Mouse (Mus musculus): Measurements from ENCODE around the gene Zfp36l1.

Gene Zfp36l1

DNA sequence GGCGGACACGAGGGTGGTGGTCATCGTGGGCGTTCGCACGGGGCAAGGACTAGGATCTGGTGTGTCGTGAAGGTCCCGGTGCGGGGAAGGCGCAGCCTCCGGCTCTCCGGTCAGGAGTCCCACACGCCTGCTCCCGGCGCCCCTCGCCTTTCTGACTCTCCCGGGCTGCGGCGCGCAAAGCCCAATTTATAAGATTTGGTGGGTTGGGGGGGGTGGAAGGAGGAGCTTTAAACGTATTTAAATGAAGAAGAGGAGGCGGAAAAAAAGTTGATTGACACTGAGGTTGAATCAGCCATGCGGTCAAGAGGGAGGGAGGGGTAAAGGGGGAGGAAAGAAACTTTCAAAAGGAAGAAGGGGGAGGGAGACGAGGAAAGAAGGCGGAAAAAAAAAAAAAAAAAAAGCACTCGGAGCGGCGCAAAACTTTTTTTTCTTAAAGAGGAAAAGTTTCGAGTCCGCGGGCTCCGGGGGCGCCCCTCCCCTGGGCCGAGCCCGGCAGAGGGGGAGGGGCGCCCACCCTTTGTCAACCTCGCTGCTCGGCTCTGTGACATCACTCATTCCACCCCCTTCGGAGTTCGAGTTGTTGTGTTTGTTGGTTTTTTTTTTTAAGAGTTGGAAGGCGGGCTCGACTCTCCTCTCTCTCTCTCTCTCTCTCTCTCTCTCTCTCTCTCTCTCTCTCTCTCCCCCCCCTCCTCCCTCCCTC lies at the start of gene Zfp36l1:
TSS of gene Zfp36l1 (minus strand) at position 162 of the 700 bp plus-strand sequence.
- DNase-seq = peak; percentile 98

GRCm38 (mm10) chr12:80162448-80162847 lies 49.6 kb upstream of the Zfp36l1 start:
- DNase-seq = no peak

DNA sequence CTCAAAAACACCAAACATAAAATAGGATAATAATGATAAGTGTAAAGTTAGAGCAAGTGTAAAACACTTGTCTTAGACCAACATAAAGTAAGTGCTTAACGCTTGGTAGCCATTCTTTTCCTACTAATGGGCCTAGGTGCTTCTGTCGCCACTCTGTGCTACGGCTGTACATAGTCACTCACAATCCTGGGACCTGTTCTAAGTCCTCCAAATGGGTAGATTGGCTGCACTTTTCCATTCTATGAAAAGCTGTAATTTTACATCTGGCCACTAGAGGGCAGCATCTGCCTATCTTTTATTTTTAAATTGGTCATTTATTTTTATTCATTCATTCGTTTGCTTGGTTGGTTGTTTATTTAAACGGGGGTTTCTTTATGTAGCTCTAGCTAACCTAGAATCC lies 44.9 kb upstream of the Zfp36l1 start:
- DNase-seq = peak; percentile 35

- peak; percentile 80 for DNase-seq
These were observed 41.0 kb upstream of the Zfp36l1 start for GRCm38 (mm10) chr12:80153687-80154326.

GRCm38 (mm10) chr12:80153078-80153477 lies 40.3 kb upstream of the Zfp36l1 start:
- no peak for DNase-seq

DNA sequence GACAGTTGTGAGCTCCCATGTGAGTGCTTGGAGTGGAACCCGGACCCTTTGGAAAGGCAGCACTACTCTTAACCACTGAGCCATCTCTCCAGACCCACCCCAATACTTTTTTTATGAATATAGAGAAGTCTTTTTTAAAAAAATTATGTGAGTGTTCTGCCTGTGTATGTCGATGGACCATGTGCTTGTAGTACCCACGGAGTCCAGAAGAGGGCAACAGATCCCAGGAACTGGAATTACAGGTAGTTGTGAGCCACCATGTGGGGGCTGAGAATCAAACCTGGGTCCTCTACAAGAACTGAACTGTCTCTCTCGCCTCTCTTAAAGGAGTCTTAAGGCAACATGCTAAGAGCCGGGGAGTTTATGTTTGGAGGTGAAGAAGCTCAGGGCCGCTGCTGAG lies 39.0 kb upstream of the Zfp36l1 start:
- no peak for DNase-seq

DNA sequence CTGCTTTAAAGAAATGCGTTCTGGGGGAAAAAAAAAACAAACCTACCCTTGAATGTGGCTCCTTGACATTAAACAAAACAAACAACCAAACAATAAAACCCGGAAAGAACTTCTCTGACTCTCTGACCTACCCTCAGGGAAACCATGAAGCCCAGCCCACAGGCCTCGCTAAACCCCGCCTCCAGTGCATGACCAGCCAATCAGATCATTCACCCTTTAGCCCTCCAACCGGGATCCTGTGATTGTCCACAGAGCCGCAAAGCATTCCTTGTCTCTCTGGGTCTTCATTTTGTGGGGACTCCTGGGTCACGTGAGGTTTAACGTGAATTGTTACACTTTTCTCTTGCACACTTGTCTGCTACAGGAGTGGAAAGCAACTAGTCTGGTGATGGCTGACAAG lies 37.8 kb upstream of the Zfp36l1 start:
- peak; percentile 73 for DNase-seq

DNA sequence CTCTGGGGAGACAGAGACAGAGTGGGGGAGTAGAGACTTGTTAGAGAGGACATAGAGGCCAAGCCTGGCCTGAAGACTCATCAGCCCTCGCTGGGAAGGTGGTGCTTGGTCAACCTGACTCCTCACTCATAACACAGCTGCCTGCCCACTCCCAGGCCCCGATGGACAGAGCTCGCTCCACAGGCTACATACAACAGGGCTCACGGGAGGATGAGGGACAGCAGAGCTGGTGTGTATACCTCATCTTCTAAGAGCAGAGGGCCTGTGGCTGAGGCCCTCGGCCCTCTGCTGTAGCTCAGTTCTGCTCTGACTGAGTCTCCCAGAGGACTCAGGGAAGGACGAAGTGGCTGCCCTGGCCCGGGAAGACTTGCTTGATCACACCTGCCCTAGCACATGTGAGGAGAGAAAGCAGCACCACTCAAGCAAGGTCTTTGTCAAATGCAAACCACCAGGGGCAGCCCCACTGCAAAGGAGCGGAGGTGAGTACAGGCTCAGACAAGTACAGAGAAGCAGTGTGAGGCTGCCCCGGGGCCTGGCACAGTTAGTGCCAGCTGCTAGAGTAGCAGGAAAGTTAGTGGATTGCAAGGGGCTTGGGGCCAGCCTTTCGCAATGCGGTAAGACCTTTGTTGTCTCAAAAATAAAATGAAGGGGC lies 34.9 kb upstream of the Zfp36l1 start:
- DNase-seq = no peak

DNA sequence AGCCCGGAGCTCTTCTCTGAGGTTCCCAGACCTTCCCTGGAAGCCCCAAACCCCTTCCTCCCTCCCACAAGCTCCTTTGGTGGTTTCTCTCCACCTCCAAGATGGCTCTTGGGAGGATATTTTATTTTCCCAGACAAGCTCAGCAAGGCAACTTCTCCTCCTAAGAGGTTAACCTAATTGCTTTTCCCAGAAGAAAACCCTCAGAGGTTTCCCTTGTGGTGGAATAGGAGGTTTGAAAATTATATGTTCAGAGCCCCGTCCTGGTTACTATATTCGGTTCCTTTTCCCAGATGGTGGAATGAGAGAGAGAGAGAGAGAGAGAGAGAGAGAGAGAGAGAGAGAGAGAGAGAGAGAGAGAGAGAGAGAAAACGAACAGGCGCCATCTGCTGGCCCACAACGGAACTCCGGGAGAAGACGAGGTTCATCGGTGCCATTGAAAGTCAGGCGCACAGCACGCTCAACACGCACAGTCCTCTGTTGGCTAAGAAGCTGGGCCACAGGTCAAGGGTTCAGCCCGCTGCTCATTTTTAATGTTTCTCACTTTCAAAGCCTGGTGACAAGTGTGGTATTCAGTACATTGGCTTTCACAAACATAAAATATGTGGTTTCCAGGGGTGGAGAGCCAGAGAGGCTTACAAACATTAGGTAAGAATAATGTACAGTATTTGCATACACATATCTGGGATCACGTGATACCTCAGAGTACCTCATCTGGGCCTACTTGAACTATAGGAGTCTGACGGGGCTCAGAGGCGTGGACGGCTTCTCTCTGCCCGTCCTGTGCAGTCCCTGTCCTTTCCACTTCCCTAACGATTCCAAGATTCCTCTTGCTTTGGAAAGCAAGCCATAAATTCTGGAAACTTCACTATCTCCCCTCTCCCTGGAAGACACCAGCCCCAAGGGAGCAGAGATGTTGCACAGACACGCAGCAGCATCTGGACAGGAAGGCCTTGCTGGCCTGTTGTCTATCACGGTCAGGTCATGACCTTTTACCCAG lies 33.7 kb upstream of the Zfp36l1 start:
- peak; percentile 85 for DNase-seq

- no peak for DNase-seq
These were observed 32.6 kb upstream of the Zfp36l1 start for GRCm38 (mm10) chr12:80145365-80145764.

DNA sequence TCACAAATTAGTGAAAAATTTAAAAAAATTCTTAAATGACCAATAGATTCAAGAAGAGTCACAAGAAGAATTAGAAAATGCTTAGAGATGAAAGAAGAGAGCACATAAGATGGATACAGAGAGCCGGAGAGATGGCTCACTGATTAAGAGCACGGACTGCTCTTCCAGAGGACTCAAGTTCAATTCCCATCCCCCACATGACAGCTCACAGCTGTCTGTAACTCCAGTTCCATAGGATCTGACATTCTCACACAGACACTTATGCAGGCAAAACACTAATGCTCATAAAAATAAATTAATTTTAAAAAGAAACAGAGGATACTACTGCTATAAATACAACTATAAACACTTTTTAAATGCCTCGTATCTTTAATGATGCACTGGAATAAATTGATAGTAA lies 32.0 kb upstream of the Zfp36l1 start:
- no peak for DNase-seq

DNA sequence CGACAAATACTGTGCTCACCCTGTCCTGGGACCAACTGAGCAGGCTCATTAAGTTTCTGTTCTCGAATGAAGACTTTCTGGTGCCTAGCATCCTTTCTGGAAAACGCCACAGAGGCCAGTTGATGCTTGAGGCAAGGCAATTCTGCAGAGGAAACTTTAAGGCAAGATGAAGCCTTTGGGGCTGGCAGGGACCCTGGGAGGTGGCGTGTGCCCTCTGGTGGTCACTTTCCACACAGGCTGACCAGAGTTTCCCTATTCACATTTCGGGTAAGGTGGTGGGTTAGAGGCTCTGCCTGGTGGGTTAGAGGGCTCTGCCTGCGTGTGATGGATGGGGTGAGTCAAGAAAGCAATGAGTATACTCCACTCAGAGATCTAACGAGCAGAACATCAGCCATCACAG lies 28.7 kb upstream of the Zfp36l1 start:
- DNase-seq = peak; percentile 73

DNA sequence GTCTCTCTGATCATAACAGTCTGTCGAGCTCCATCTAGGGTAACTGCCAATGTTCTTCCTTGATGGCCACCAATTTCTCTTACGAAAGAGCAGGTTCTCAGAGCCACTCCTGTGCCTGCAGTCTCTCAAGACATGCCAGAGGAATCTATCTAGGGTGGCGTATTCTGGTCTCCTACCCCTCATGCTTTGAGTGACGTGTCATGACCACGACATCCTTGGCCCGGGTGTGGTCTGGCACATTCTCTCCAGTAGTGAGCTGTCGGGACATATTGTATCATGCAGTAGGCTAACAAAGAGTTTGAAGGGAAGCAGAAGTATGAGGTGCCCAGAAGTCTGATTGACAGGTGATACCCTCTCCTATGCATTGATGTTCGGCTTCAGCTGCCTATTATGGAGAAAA lies 28.2 kb upstream of the Zfp36l1 start:
- no peak for DNase-seq

DNA sequence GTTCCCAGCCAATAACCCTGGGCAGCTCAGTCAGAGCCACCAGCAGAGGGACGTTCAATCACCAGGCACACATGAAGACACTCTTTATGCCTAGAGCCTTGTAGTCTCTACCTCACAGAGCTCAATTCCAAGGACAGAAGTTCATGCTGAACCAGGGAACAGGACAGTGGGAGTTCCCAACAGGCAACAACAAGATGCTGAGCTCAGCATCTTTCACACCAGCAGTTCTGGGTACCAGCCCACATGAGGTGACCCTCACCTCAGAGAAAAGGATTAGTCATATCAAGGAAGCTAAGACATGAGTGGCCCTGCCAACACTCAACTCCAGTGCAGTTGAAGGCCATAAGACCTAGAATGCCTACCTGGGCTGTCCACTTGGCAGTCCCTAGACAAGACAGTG lies 24.9 kb upstream of the Zfp36l1 start:
- no peak for DNase-seq

DNA sequence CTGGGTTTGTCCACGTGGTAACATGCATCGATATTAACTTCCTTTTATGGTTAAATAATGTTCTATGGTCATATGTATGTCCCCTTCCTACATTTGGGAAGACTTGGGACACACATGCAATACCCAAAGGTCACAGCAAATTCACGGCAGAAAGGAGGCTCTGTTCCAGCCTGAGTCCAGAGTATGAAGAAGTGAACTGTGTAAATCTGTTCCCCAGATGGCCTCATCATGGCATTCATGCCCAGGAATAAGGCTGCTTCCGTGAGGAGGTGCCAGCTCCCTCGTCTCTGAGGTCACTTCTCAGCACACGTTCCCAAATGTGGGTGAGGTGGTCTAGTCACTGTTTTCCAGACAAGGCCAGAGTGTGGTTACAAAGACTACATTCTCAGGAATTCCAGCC lies 24.4 kb upstream of the Zfp36l1 start:
- no peak for DNase-seq

- peak; percentile 84 for DNase-seq
These were observed 23.6 kb upstream of the Zfp36l1 start for GRCm38 (mm10) chr12:80136264-80136930.

DNA sequence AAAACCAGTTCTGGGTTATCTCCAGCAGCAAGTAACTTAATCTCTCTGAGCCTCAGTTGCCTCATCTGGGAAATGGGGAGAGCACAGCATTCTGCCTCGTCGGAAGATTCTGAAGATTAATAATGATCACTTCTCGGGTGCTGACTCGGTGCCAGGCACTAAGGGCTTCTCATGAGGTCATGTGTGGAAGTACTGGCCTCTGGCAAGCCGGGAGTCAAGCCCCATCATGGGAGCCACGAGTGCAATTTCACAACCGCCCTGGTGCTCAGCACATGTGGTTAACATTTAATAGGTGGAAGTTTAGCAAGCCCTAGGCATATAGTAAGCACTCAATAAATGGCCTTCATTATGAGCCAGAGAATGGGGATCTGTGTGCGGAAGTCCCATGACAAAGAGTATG lies 22.4 kb upstream of the Zfp36l1 start:
- peak; percentile 88 for DNase-seq

- DNase-seq = no peak
These were observed 20.3 kb upstream of the Zfp36l1 start for GRCm38 (mm10) chr12:80133011-80133545.

DNA sequence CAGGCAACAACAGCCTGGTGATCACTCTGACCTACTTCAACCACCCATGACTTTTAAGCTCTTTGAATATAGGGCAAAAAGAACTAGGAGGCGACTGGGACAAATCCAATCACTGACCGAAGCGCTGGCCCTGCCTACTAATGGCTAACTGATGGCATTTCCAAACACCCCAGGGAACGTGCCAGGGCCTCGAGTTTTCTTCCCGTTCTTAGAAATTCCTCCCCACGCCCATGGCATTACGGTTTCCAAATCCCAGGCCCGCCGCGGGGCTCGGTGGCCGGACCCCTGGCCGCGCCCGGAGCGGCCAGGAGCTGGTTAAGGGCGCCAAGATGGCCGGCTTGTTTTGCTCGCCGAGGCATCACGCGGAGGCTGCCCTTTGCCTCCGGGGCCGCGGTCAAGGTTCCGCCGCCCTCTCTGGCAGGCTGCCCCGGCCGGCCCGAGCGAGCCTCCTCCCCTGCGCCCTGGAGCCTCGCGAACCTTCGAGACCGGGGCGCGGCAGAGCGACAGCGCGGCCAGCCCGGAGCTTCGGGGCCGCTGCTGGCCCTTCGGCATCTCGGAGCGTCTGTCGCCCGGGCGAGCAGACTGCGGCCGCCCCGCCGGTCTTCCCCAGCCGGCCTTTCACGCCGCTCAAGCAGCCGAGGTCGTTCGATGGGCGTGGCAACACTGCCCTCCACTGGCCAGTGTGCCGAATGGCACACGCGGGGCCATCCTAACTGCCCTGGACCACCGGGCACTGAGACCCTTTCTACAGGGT lies 19.6 kb upstream of the Zfp36l1 start:
- DNase-seq = peak; percentile 89

DNA sequence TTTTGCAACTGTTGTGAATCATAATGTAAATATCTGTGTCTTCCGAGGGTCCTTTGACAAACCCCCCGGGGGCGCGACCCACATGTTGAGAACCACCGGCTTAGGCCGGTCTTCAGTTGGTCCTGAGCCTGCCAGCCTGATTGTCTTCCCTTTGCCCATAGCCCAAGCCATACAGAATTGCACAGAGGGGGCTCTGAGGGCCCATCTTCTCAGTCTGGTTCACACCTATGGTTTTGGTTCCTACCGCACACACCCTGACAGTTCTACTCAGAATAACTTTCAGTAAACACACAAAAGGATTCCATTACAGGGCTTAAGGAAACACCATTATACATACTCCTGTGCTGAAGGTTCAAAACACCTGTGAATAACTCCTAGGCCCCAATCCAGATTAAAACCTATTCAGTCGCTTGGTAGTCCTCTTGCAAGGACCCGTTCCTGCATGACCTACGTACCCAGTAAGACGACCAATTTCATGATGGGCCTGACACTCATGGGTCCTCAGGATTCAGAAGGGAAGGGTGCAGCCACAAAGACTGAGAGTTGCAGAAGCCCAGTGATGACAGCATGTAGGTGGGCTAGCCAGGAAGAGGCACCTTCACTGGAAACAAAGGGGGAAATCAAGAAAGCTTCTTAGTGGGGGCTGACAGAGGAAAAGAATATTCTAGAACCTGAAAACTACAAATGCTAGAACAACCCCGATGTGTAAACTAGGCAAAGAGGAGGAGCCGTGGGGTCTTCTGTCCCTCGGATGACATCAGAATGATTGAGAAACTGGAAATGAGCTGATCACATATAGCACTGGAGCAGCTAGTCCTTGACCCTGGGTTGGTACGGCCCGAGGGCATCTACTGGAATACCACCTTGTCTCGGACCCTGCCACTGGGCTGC lies 18.8 kb upstream of the Zfp36l1 start:
- DNase-seq = no peak
